Mouse (Mus musculus): Measurements from ENCODE around the gene Phactr1. TPM values are rescaled to one million over a fixed set of nuclear protein-coding genes. Genes with fewer than 3 reads are reported as not detected.

Phactr1 gene
- total and polyA plus RNA-seq, 2 experiments = 0.16 to 0.28 TPM

GRCm38 (mm10) chr13:42681299-42681698, 876 bp downstream of the Phactr1 start:
- TF ChIP-seq POLR2A (IDR thresholded peaks at IDR 0.05; ENCODE audit: extremely low read depth, insufficient read depth, low read length) (no peak), CTCF (IDR thresholded peaks at IDR 0.05; ENCODE audit: low read depth, low read length) (no peak)
- WGBS = 81% methylated on average over 9 of the region's 9 CpGs
- Histone ChIP-seq H3K27me3 (ENCODE audit: control insufficient read depth, insufficient read depth, low read length) (peaks cover 5% of the 10 kb centered on the region; the same call in 1 of the 2 replicates), H3K27ac (replicated peaks; ENCODE audit: insufficient read depth, low read depth, low read length) (no peak overlapping the region), H3K36me3 (ENCODE audit: control insufficient read depth, insufficient read depth, low read length) (no peaks in the 10 kb centered on the region), H3K9ac (ENCODE audit: low read depth, low read length) (no peak overlapping the region), H3K4me3 (ENCODE audit: insufficient read depth, low read depth, low read length) (no peak overlapping the region), H3K4me1 (ENCODE audit: control insufficient read depth, insufficient read depth, low read length) (no peaks in the 10 kb centered on the region), H3K79me2 (ENCODE audit: control insufficient read depth, insufficient read depth, low read length) (no peaks in the 10 kb centered on the region)
- DNase-seq (ENCODE audit: extremely low read depth, low read depth, low spot score) = no peak

- H3K27ac ChIP-seq (replicated peaks; ENCODE audit: insufficient read depth, low read depth, low read length) = no peak overlapping the region
- no peak overlapping the region for H3K4me3 ChIP-seq (ENCODE audit: insufficient read depth, low read depth, low read length)
- H3K36me3 ChIP-seq (ENCODE audit: control insufficient read depth, insufficient read depth, low read length) = no peaks in the 10 kb centered on the region
- WGBS = 91% methylated on average over 7 of the region's 7 CpGs
- H3K27me3 ChIP-seq (ENCODE audit: control insufficient read depth, insufficient read depth, low read length) = peaks cover 5% of the 10 kb centered on the region; the same call in 1 of the 2 replicates
- no peaks in the 10 kb centered on the region for H3K4me1 ChIP-seq (ENCODE audit: control insufficient read depth, insufficient read depth, low read length)
- TF ChIP-seq CTCF (IDR thresholded peaks at IDR 0.05; ENCODE audit: low read depth, low read length) = no peak
- no peak for TF ChIP-seq POLR2A (IDR thresholded peaks at IDR 0.05; ENCODE audit: extremely low read depth, insufficient read depth, low read length)
- DNase-seq (ENCODE audit: extremely low read depth, low read depth, low spot score) = no peak
- no peaks in the 10 kb centered on the region for H3K79me2 ChIP-seq (ENCODE audit: control insufficient read depth, insufficient read depth, low read length)
- H3K9ac ChIP-seq (ENCODE audit: low read depth, low read length) = no peak overlapping the region
Measured at GRCm38 (mm10) chr13:42684181-42684580, 3.8 kb downstream of the Phactr1 start.

GRCm38 (mm10) chr13:42692233-42692632, 11.8 kb downstream of the Phactr1 start:
- H3K36me3 ChIP-seq (ENCODE audit: control insufficient read depth, insufficient read depth, low read length) = no peaks in the 10 kb centered on the region
- no peak overlapping the region for H3K4me3 ChIP-seq (ENCODE audit: insufficient read depth, low read depth, low read length)
- DNase-seq (ENCODE audit: extremely low read depth, low read depth, low spot score) = no peak
- H3K9ac ChIP-seq (ENCODE audit: low read depth, low read length) = no peak overlapping the region
- no peaks in the 10 kb centered on the region; the same call in 1 of the 2 replicates for H3K4me1 ChIP-seq (ENCODE audit: control insufficient read depth, insufficient read depth, low read length)
- H3K79me2 ChIP-seq (ENCODE audit: control insufficient read depth, insufficient read depth, low read length) = no peaks in the 10 kb centered on the region
- H3K27me3 ChIP-seq (ENCODE audit: control insufficient read depth, insufficient read depth, low read length) = no peaks in the 10 kb centered on the region
- no peak overlapping the region for H3K27ac ChIP-seq (replicated peaks; ENCODE audit: insufficient read depth, low read depth, low read length)
- WGBS = 69% methylated on average over 4 of the region's 4 CpGs
- no peak for TF ChIP-seq POLR2A (IDR thresholded peaks at IDR 0.05; ENCODE audit: extremely low read depth, insufficient read depth, low read length)
- no peak for TF ChIP-seq CTCF (IDR thresholded peaks at IDR 0.05; ENCODE audit: low read depth, low read length)

- Histone ChIP-seq H3K27me3 (ENCODE audit: control insufficient read depth, insufficient read depth, low read length) (0 out of 2 replicates have a peak, but pooled peaks cover 3% of the 10 kb centered on the region), H3K4me3 (ENCODE audit: insufficient read depth, low read depth, low read length) (no peak overlapping the region), H3K36me3 (ENCODE audit: control insufficient read depth, insufficient read depth, low read length) (no peaks in the 10 kb centered on the region), H3K9ac (ENCODE audit: low read depth, low read length) (no peak overlapping the region), H3K27ac (replicated peaks; ENCODE audit: insufficient read depth, low read depth, low read length) (no peak overlapping the region), H3K4me1 (ENCODE audit: control insufficient read depth, insufficient read depth, low read length) (no peaks in the 10 kb centered on the region), H3K79me2 (ENCODE audit: control insufficient read depth, insufficient read depth, low read length) (no peaks in the 10 kb centered on the region)
- 78% methylated on average over 5 of the region's 5 CpGs for WGBS
- no peak for DNase-seq (ENCODE audit: extremely low read depth, low read depth, low spot score)
- TF ChIP-seq POLR2A (IDR thresholded peaks at IDR 0.05; ENCODE audit: extremely low read depth, insufficient read depth, low read length) (no peak), CTCF (IDR thresholded peaks at IDR 0.05; ENCODE audit: low read depth, low read length) (no peak)
Measured at GRCm38 (mm10) chr13:42696641-42697040, 16.2 kb downstream of the Phactr1 start.

- no peak for DNase-seq (ENCODE audit: extremely low read depth, low read depth, low spot score)
- Histone ChIP-seq H3K27ac (replicated peaks; ENCODE audit: insufficient read depth, low read depth, low read length) (no peak overlapping the region), H3K9ac (ENCODE audit: low read depth, low read length) (no peak overlapping the region), H3K4me1 (ENCODE audit: control insufficient read depth, insufficient read depth, low read length) (no peaks in the 10 kb centered on the region), H3K36me3 (ENCODE audit: control insufficient read depth, insufficient read depth, low read length) (no peaks in the 10 kb centered on the region), H3K79me2 (ENCODE audit: control insufficient read depth, insufficient read depth, low read length) (no peaks in the 10 kb centered on the region), H3K4me3 (ENCODE audit: insufficient read depth, low read depth, low read length) (no peak overlapping the region), H3K27me3 (ENCODE audit: control insufficient read depth, insufficient read depth, low read length) (peaks cover 9% of the 10 kb centered on the region; the same call in 1 of the 2 replicates)
- no peak for TF ChIP-seq CTCF (IDR thresholded peaks at IDR 0.05; ENCODE audit: low read depth, low read length)
- TF ChIP-seq POLR2A (IDR thresholded peaks at IDR 0.05; ENCODE audit: extremely low read depth, insufficient read depth, low read length) = no peak
- WGBS = 16% methylated on average over 11 of the region's 11 CpGs
Measured at GRCm38 (mm10) chr13:42709148-42709547, 28.7 kb downstream of the Phactr1 start.

GRCm38 (mm10) chr13:42709611-42710331, 29.3 kb downstream of the Phactr1 start:
- WGBS = 2% methylated on average over 39 of the region's 39 CpGs
- no peak overlapping the region for H3K27ac ChIP-seq (replicated peaks; ENCODE audit: insufficient read depth, low read depth, low read length)
- H3K27me3 ChIP-seq (ENCODE audit: control insufficient read depth, insufficient read depth, low read length) = peaks cover 9% of the 10 kb centered on the region; the same call in 1 of the 2 replicates
- H3K79me2 ChIP-seq (ENCODE audit: control insufficient read depth, insufficient read depth, low read length) = no peaks in the 10 kb centered on the region
- H3K4me1 ChIP-seq (ENCODE audit: control insufficient read depth, insufficient read depth, low read length) = no peaks in the 10 kb centered on the region
- no peaks in the 10 kb centered on the region for H3K36me3 ChIP-seq (ENCODE audit: control insufficient read depth, insufficient read depth, low read length)
- no peak for DNase-seq (ENCODE audit: extremely low read depth, low read depth, low spot score)
- H3K9ac ChIP-seq (ENCODE audit: low read depth, low read length) = no peak overlapping the region
- TF ChIP-seq POLR2A (IDR thresholded peaks at IDR 0.05; ENCODE audit: extremely low read depth, insufficient read depth, low read length) = no peak
- TF ChIP-seq CTCF (IDR thresholded peaks at IDR 0.05; ENCODE audit: low read depth, low read length) = no peak
- no peak overlapping the region for H3K4me3 ChIP-seq (ENCODE audit: insufficient read depth, low read depth, low read length)
